8 mouse cellular contexts compared by ENCODE assay signal in the genomic region with DNA sequence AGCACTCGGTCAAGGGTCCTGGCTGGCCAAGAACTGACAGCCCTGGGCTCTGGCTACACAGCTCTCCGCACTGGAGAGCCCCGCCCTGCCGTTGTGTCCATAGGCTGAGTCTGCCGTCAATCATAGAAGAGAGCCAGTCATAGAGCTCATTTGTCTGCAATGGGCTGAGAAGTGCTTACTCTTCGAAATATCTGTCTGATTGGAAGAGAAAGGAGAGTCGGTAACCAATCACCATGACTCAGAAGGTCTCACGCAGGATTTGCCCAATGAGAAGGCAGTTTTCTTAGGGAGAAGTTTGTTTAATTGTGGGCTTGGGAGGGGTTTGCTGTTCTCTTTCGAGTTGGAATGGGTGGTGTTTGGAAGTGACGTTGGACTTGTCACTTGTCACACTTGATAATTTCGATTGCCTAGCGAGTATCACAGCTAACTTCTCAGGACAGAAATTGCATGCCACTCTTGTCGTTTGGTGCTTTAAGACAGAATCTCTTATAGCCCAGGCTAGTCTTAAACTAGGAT. TPM values are rescaled to one million over a fixed set of nuclear protein-coding genes. Genes with fewer than 3 reads are reported as not detected.
DNase-seq lines count a peak whose midpoint lies in the region; ATAC-seq and TF ChIP-seq lines count a peak whose summit lies in the region.

Gene Pxmp4 (minus strand): TSS at position 71 of the 516 bp plus-strand sequence.

- TF ChIP-seq EP300 in heart, postnatal 0 days (IDR thresholded peaks at IDR 0.05; ENCODE audit: low read depth), result no peak

- peak; percentile 100 for ATAC-seq in forebrain, embryonic 12.5 days (ENCODE audit: low FRiP score)
- ATAC-seq in heart, postnatal 0 days (ENCODE audit: insufficient read depth, low read depth), result peak; percentile 100
- peak; percentile 99 for ATAC-seq in liver, embryonic 16.5 days (ENCODE audit: low read depth)
- ATAC-seq in neural tube, embryonic 13.5 days (ENCODE audit: low read depth), result peak; percentile 100

- no peaks in the 10 kb centered on the region for H3K9me3 ChIP-seq in E14TG2a.4 (ENCODE audit: low read length)
- no peaks in the 10 kb centered on the region for H3K9me3 ChIP-seq in forebrain, embryonic 12.5 days
- no peaks in the 10 kb centered on the region for H3K9me3 ChIP-seq in heart, postnatal 0 days (replicated peaks; ENCODE audit: control insufficient read depth, low read length)
- no peaks in the 10 kb centered on the region for H3K9me3 ChIP-seq in liver, embryonic 16.5 days (replicated peaks; ENCODE audit: control insufficient read depth, low read length)
- no peaks in the 10 kb centered on the region for H3K9me3 ChIP-seq in neural tube, embryonic 13.5 days

- peaks cover 5% of the 10 kb centered on the region; the same call in 1 of the 2 replicates for H3K36me3 ChIP-seq in E14TG2a.4 (ENCODE audit: insufficient read depth, low read length)
- no peaks in the 10 kb centered on the region for H3K36me3 ChIP-seq in forebrain, embryonic 12.5 days (replicated peaks)
- no peaks in the 10 kb centered on the region for H3K36me3 ChIP-seq in heart, postnatal 0 days (replicated peaks; ENCODE audit: control insufficient read depth, insufficient read depth, low read length)
- no peaks in the 10 kb centered on the region for H3K36me3 ChIP-seq in liver, embryonic 16.5 days (ENCODE audit: control insufficient read depth, insufficient read depth)
- no peaks in the 10 kb centered on the region for H3K36me3 ChIP-seq in neural tube, embryonic 13.5 days
- H3K36me3 ChIP-seq in testis, adult 2 months (ENCODE audit: control insufficient read depth, insufficient read depth, low read length), result no peaks in the 10 kb centered on the region

- under 1% methylated on average over 13 of the region's 13 CpGs for WGBS in forebrain, embryonic 12.5 days
- under 1% methylated on average over 13 of the region's 13 CpGs for WGBS in heart, postnatal 0 days
- 0% methylated on average over 13 of the region's 13 CpGs for WGBS in liver, embryonic 16.5 days (ENCODE audit: insufficient replicate concordance)
- WGBS in neural tube, embryonic 13.5 days, result under 1% methylated on average over 13 of the region's 13 CpGs

- H3K27me3 ChIP-seq in E14TG2a.4 (ENCODE audit: insufficient read depth, low read length), result peaks cover 4% of the 10 kb centered on the region; the same call in 1 of the 2 replicates
- peaks cover 18% of the 10 kb centered on the region for H3K27me3 ChIP-seq in forebrain, embryonic 12.5 days
- no peaks in the 10 kb centered on the region for H3K27me3 ChIP-seq in heart, postnatal 0 days (ENCODE audit: control insufficient read depth, insufficient read depth, low read length)
- H3K27me3 ChIP-seq in liver, embryonic 16.5 days (ENCODE audit: control insufficient read depth, insufficient read depth, low read depth, low read length), result no peaks in the 10 kb centered on the region
- H3K27me3 ChIP-seq in neural tube, embryonic 13.5 days, result peaks cover 10% of the 10 kb centered on the region
- no peaks in the 10 kb centered on the region for H3K27me3 ChIP-seq in testis, adult 2 months (ENCODE audit: control insufficient read depth, insufficient read depth, low read length)

- peak; percentile 60; the same call in 1 of the 2 replicates for TF ChIP-seq POLR2A in testis, adult 2 months (IDR thresholded peaks at IDR 0.05; ENCODE audit: control insufficient read depth, low read depth, low read length)

- no peak for TF ChIP-seq CTCF in E14TG2a.4 (conservative IDR thresholded peaks at IDR 0.05; ENCODE audit: low read length)
- no peak for TF ChIP-seq CTCF in heart, postnatal 0 days (IDR thresholded peaks at IDR 0.05; ENCODE audit: low read depth)
- no peak for TF ChIP-seq CTCF in testis, adult 2 months (IDR thresholded peaks at IDR 0.05; ENCODE audit: control insufficient read depth, insufficient read depth, insufficient replicate concordance, low read depth, low read length)

- DNase-seq in c-Kit-positive CD71-positive TER-119-positive erythroid progenitor cells, embryonic 14.5 days (ENCODE audit: low spot score), result peak; percentile 98
- DNase-seq in heart, postnatal 0 days (ENCODE audit: low spot score), result peak; percentile 98
- DNase-seq in kidney, postnatal 4 days, result peak; percentile 99

- H3K4me3 ChIP-seq in E14TG2a.4 (replicated peaks; ENCODE audit: low read length), result peak within 1 kb of the TSS; percentile 86
- H3K4me3 ChIP-seq in forebrain, embryonic 12.5 days (replicated peaks), result peak within 1 kb of the TSS; percentile 56
- H3K4me3 ChIP-seq in heart, postnatal 0 days (ENCODE audit: low read depth, low read length), result peak within 1 kb of the TSS; percentile 79
- H3K4me3 ChIP-seq in liver, embryonic 16.5 days (ENCODE audit: low read depth, low read length), result peak within 1 kb of the TSS; percentile 75
- peak within 1 kb of the TSS; percentile 57 for H3K4me3 ChIP-seq in neural tube, embryonic 13.5 days
- peak within 1 kb of the TSS; percentile 86 for H3K4me3 ChIP-seq in testis, adult 2 months (ENCODE audit: control insufficient read depth, low read depth, low read length)

- H3K9ac ChIP-seq in forebrain, embryonic 12.5 days, result peak within 1 kb of the TSS; percentile 63
- peak within 1 kb of the TSS; percentile 80 for H3K9ac ChIP-seq in heart, postnatal 0 days (replicated peaks; ENCODE audit: low read depth, low read length)
- peak within 1 kb of the TSS; percentile 86 for H3K9ac ChIP-seq in liver, embryonic 16.5 days (ENCODE audit: low read depth, low read length)
- H3K9ac ChIP-seq in neural tube, embryonic 13.5 days, result peak within 1 kb of the TSS; percentile 80

- peak within 1 kb of the TSS; percentile 68 for H3K4me2 ChIP-seq in forebrain, embryonic 12.5 days
- H3K4me2 ChIP-seq in heart, postnatal 0 days (ENCODE audit: low read depth, low read length), result peak within 1 kb of the TSS; percentile 76
- peak within 1 kb of the TSS; percentile 96 for H3K4me2 ChIP-seq in liver, embryonic 16.5 days (ENCODE audit: low read depth, low read length)
- peak within 1 kb of the TSS; percentile 74 for H3K4me2 ChIP-seq in neural tube, embryonic 13.5 days

- H3K27ac ChIP-seq in forebrain, embryonic 12.5 days, result 0 out of 2 replicates have a peak within 1 kb of the TSS, but pooled peaks have one; percentile 11
- H3K27ac ChIP-seq in heart, postnatal 0 days (ENCODE audit: low read depth), result peak within 1 kb of the TSS; percentile 87
- H3K27ac ChIP-seq in liver, embryonic 16.5 days (ENCODE audit: low read length), result peak within 1 kb of the TSS; percentile 92
- H3K27ac ChIP-seq in neural tube, embryonic 13.5 days (replicated peaks), result peak within 1 kb of the TSS; percentile 53; the same call in 1 of the 2 replicates
- H3K27ac ChIP-seq in testis, adult 2 months (ENCODE audit: control insufficient read depth, insufficient read depth, low read depth, low read length), result no peak within 1 kb of the TSS

- peaks cover 22% of the 10 kb centered on the region for H3K4me1 ChIP-seq in E14TG2a.4 (replicated peaks; ENCODE audit: low read depth, low read length)
- H3K4me1 ChIP-seq in forebrain, embryonic 12.5 days, result peaks cover 13% of the 10 kb centered on the region
- peaks cover 8% of the 10 kb centered on the region for H3K4me1 ChIP-seq in heart, postnatal 0 days (ENCODE audit: control insufficient read depth, insufficient read depth)
- H3K4me1 ChIP-seq in liver, embryonic 16.5 days (ENCODE audit: control insufficient read depth, low read depth, low read length), result peaks cover 20% of the 10 kb centered on the region
- H3K4me1 ChIP-seq in neural tube, embryonic 13.5 days (replicated peaks), result peaks cover 17% of the 10 kb centered on the region
- no peaks in the 10 kb centered on the region for H3K4me1 ChIP-seq in testis, adult 2 months (ENCODE audit: control insufficient read depth, insufficient read depth, low read length)

RNA-seq across cellular contexts. Expression of gene Pxmp4, which starts in this region (rescaled TPM):
- polyA plus RNA-seq in forebrain, embryonic 12.5 days (2016; fragmentation: Nextera tagmentation; extraction: Ambion mirVana), result 10.4 and 11.2 TPM in 2 replicates
- 29.4 and 97.5 TPM in 2 replicates for total RNA-seq in heart, postnatal 0 days (2014; rRNA removed; ENCODE audit: low replicate concordance)
- 40.0 and 42.7 TPM in 2 replicates for polyA plus RNA-seq in heart, postnatal 0 days (2015; fragmentation: Nextera tagmentation; extraction: Ambion mirVana)
- 43.0 and 44.9 TPM in 2 replicates for polyA plus RNA-seq in liver, embryonic 16.5 days (2015; fragmentation: Nextera tagmentation; extraction: Ambion mirVana)
- 13.6 and 16.1 TPM in 2 replicates for polyA plus RNA-seq in neural tube, embryonic 13.5 days (2015; fragmentation: Nextera tagmentation; extraction: Ambion mirVana)
- 3.3 TPM in 2 replicates for polyA plus RNA-seq in testis, adult 2 months (2012; rRNA removed)
